Mouse (Mus musculus) liver, adult 10 weeks (tissue): ENCODE results near the gene Arxes2. TPM values are rescaled to one million over a fixed set of nuclear protein-coding genes. Genes with fewer than 3 reads are reported as not detected.

Source experiments
- polyA plus RNA-seq: library from polyadenylated mRNA; stranded (reverse); fragments of 350-450 nt; fragmentation: Illumina TruSeq; extraction: RNeasy Lipid Tissue Mini Kit (QIAGEN cat#74804); gene quantifications from one replicate; pipeline ENCODE4 v1.2.3, GENCODE M21; 2014; ENCODE audit warnings: low read depth, low replicate concordance

Gene Arxes2
- not detected for polyA plus RNA-seq

DNA sequence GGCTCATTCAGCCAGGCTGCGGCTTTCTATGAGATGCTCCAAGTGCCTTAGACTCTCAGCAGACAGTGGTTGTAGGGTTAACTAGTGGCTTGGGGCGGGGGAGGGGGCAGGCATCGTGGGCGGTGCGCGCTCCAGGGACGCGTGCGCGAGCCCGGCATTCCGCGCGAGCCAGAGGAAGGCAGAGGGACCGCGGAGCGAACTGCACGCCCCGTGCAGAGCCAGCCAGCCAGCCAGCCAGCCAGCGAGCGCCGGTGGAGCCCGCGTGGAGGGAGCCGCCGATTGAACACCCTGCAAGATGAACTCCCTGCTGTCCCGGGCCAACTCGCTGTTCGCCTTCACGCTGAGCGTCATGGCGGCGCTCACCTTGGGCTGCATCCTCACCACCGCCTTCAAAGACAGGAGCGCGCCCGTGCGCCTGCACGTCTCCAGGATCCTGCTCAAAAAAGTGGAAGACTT lies at the start of gene Arxes2:
Arxes2 (plus strand) TSS at position 161 of the 456 bp plus-strand sequence.

DNA sequence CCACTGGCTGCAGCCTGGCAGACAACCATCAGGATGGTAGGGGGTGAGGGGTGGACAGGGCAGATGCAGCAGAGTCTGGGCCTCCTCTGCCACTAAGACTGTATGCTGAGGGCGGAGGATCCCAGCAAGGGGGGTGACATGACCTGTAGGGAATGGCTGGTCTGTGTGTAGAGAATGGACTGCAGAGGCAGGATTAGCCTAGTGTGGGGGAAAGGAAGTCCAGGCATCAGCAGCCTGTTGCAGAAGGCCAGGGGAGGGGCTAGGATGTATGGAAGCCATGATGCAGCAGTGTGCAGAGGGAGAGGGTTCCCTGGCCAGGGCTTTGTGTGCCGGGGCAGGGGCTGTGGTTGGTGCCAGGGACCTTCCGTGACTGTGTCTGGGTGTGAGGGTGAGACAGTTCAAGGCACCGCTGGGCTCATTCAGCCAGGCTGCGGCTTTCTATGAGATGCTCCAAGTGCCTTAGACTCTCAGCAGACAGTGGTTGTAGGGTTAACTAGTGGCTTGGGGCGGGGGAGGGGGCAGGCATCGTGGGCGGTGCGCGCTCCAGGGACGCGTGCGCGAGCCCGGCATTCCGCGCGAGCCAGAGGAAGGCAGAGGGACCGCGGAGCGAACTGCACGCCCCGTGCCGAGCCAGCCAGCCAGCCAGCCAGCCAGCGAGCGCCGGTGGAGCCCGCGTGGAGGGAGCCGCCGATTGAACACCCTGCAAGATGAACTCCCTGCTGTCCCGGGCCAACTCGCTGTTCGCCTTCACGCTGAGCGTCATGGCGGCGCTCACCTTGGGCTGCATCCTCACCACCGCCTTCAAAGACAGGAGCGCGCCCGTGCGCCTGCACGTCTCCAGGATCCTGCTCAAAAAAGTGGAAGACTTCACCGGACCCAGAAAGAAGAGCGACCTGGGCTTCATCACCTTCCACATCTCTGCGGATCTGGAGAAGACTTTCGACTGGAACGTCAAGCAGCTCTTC lies 39.5 kb downstream of the Arxes2 start, which contains the start of gene Arxes1:
Arxes1 (plus strand) TSS at position 569 of the 965 bp plus-strand sequence.

Other genes starting within 250 kb of the Arxes2 start
- 9.0 TPM for gene Bhlhb9, start 196.2 kb upstream of the Arxes2 start, polyA plus RNA-seq
- 0.21 TPM for gene Gprasp2, start 154.8 kb upstream of the Arxes2 start, polyA plus RNA-seq
- not detected for gene Arxes1, start 39.5 kb downstream of the Arxes2 start, polyA plus RNA-seq
- gene Bex2, start 74.4 kb downstream of the Arxes2 start, polyA plus RNA-seq: not detected
- gene Nxf3, start 91.4 kb downstream of the Arxes2 start, polyA plus RNA-seq: not detected
- 1.4 TPM for gene Bex4, start 145.2 kb downstream of the Arxes2 start, polyA plus RNA-seq
- 95.9 TPM for gene Tceal8, start 178.5 kb downstream of the Arxes2 start, polyA plus RNA-seq
- gene Tceal5, start 210.1 kb downstream of the Arxes2 start, polyA plus RNA-seq: not detected
- not detected for gene Tceal7, start 221.0 kb downstream of the Arxes2 start, polyA plus RNA-seq
- gene Bex1, start 221.7 kb downstream of the Arxes2 start, polyA plus RNA-seq: not detected